Mouse (Mus musculus): ENCODE measurements at regions not wholly inside any gene's neighbourhood (a gene's known extent, or its start where the extent isn't known, plus 50 kb on each side); places are given as distances from the start of the nearest gene placed in this dataset.

DNA sequence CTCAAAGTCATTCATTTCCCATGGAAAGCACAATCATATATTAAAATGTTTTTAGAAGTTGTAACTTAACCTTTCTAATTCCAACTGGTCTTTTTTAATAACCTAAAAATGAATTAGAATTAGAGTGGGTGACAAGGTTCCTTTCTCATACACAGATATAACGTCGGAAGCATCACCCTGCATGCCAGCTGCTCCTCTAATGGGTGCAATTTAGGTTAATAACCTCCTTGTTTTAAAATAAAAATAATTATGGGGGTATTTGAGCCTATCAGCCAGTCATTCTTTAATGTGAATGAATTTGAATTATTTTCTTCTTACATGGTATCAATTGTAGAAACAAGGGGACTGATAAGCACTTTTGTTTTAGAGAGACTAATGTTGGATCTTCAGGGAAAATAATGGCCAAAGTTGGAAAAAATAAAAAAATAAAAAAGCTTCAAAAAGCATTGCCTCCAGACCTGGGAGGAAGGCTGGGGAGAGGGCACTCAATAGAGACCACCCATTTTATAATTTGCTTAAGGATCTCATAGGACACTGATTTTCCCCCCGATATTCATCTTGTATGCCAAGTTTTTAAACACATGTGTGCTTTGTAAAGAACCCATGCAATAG, 960.9 kb downstream of the Robo2 start:
- no peaks in the 10 kb centered on the region for H3K36me3 ChIP-seq (ENCODE audit: control insufficient read depth, insufficient read depth, low read length, poor library complexity, severe bottlenecking)
- no peaks in the 10 kb centered on the region for H3K9me3 ChIP-seq (replicated peaks; ENCODE audit: control insufficient read depth, insufficient read depth, low read length, poor library complexity, severe bottlenecking)
- TF ChIP-seq CTCF (IDR thresholded peaks at IDR 0.05; ENCODE audit: low read depth, low read length) (no peak), POLR2A (IDR thresholded peaks at IDR 0.05; ENCODE audit: insufficient read depth, low read length) (no peak), EP300 (IDR thresholded peaks at IDR 0.05; ENCODE audit: insufficient read depth, low read depth, low read length) (no peak)
- no peaks in the 10 kb centered on the region for H3K27me3 ChIP-seq (ENCODE audit: control insufficient read depth, insufficient read depth, low read length, poor library complexity, severe bottlenecking)
- H3K4me3 ChIP-seq (ENCODE audit: low read depth, low read length): no peak overlapping the region
- H3K27ac ChIP-seq (ENCODE audit: insufficient read depth, low read length): no peak overlapping the region
- no peak overlapping the region for H3K9ac ChIP-seq (ENCODE audit: low read depth, poor library complexity, severe bottlenecking)
- H3K4me1 ChIP-seq (ENCODE audit: control insufficient read depth, insufficient read depth, low read length): no peaks in the 10 kb centered on the region

DNA sequence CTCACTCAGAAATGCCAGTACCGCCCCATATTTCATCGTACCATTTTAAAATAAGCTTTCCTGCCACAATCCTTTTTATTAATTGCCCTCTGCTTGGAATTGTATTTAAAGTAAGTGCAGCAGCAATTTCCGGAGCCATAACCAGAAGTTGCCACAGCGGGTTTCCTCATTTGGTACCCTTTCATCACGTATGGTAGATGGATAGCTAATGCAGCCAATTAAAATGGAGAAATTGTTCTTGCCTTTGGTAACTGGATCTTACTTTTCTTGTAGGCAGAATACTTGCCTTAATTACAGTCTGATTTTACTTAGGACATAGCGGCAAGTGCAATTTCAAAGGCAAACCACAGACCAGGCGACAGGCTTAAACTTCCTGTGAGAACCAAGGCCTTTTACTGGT, 961.8 kb downstream of the Robo2 start:
- H3K4me1 ChIP-seq (ENCODE audit: control insufficient read depth, insufficient read depth, low read length): no peaks in the 10 kb centered on the region
- H3K27ac ChIP-seq (ENCODE audit: insufficient read depth, low read length): no peak overlapping the region
- no peaks in the 10 kb centered on the region for H3K36me3 ChIP-seq (ENCODE audit: control insufficient read depth, insufficient read depth, low read length, poor library complexity, severe bottlenecking)
- TF ChIP-seq CTCF (IDR thresholded peaks at IDR 0.05; ENCODE audit: low read depth, low read length): no peak
- no peak for TF ChIP-seq EP300 (IDR thresholded peaks at IDR 0.05; ENCODE audit: insufficient read depth, low read depth, low read length)
- no peak for TF ChIP-seq POLR2A (IDR thresholded peaks at IDR 0.05; ENCODE audit: insufficient read depth, low read length)
- no peaks in the 10 kb centered on the region for H3K9me3 ChIP-seq (replicated peaks; ENCODE audit: control insufficient read depth, insufficient read depth, low read length, poor library complexity, severe bottlenecking)
- no peak overlapping the region for H3K9ac ChIP-seq (ENCODE audit: low read depth, poor library complexity, severe bottlenecking)
- H3K4me3 ChIP-seq (ENCODE audit: low read depth, low read length): no peak overlapping the region
- H3K27me3 ChIP-seq (ENCODE audit: control insufficient read depth, insufficient read depth, low read length, poor library complexity, severe bottlenecking): no peaks in the 10 kb centered on the region

DNA sequence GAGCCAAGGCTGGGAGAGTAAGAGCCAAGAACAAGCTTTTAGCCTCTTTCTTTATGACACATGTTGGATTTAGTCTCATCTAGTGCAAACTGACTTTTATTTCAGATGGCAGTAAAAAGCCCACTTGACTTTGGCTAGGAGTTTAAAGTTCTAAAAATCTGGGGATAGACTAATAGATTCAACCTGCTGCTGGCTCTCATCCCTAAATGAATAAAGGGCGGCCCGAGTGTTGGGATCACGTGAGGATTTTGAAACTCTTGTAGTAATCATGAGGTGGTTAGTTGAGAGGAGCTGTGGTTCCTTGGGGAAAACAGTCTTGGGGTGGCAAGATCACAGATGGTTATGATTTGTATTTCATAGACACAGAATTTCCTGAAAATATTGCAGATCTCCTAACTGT, 975.9 kb downstream of the Robo2 start:
- H3K27ac ChIP-seq (ENCODE audit: insufficient read depth, low read length): no peak overlapping the region
- H3K9ac ChIP-seq (ENCODE audit: low read depth, poor library complexity, severe bottlenecking): no peak overlapping the region
- TF ChIP-seq POLR2A (IDR thresholded peaks at IDR 0.05; ENCODE audit: insufficient read depth, low read length) (no peak), EP300 (IDR thresholded peaks at IDR 0.05; ENCODE audit: insufficient read depth, low read depth, low read length) (no peak), CTCF (IDR thresholded peaks at IDR 0.05; ENCODE audit: low read depth, low read length) (no peak)
- no peaks in the 10 kb centered on the region for H3K27me3 ChIP-seq (ENCODE audit: control insufficient read depth, insufficient read depth, low read length, poor library complexity, severe bottlenecking)
- H3K4me3 ChIP-seq (ENCODE audit: low read depth, low read length): no peak overlapping the region
- no peaks in the 10 kb centered on the region for H3K4me1 ChIP-seq (ENCODE audit: control insufficient read depth, insufficient read depth, low read length)
- H3K36me3 ChIP-seq (ENCODE audit: control insufficient read depth, insufficient read depth, low read length, poor library complexity, severe bottlenecking): no peaks in the 10 kb centered on the region
- no peaks in the 10 kb centered on the region for H3K9me3 ChIP-seq (replicated peaks; ENCODE audit: control insufficient read depth, insufficient read depth, low read length, poor library complexity, severe bottlenecking)

DNA sequence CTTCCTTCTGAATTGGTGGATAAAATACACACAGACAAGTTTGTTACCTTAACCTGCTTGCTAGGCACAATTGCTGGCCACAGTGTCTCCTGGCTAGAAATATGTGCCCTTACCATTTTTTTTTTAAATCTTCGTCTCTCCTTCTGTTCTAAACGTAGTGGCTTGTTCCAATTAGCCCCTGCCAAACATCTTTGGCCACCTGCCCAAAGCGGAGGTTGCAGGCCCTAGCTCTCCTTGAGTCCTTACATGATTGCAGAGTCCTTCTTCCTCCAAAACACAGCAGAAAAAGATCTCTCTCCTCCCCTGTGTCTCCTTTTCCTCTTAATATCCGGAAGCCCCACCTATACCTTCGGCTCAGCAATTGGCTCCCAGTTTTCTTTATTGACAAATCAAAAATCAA, 986.8 kb downstream of the Robo2 start:
- Histone ChIP-seq H3K9me3 (replicated peaks; ENCODE audit: control insufficient read depth, insufficient read depth, low read length, poor library complexity, severe bottlenecking) (no peaks in the 10 kb centered on the region), H3K27me3 (ENCODE audit: control insufficient read depth, insufficient read depth, low read length, poor library complexity, severe bottlenecking) (no peaks in the 10 kb centered on the region), H3K4me3 (ENCODE audit: low read depth, low read length) (no peak overlapping the region), H3K4me1 (ENCODE audit: control insufficient read depth, insufficient read depth, low read length) (no peaks in the 10 kb centered on the region), H3K27ac (ENCODE audit: insufficient read depth, low read length) (no peak overlapping the region), H3K36me3 (ENCODE audit: control insufficient read depth, insufficient read depth, low read length, poor library complexity, severe bottlenecking) (no peaks in the 10 kb centered on the region), H3K9ac (ENCODE audit: low read depth, poor library complexity, severe bottlenecking) (no peak overlapping the region)
- no peak for TF ChIP-seq CTCF (IDR thresholded peaks at IDR 0.05; ENCODE audit: low read depth, low read length)
- no peak for TF ChIP-seq POLR2A (IDR thresholded peaks at IDR 0.05; ENCODE audit: insufficient read depth, low read length)
- TF ChIP-seq EP300 (IDR thresholded peaks at IDR 0.05; ENCODE audit: insufficient read depth, low read depth, low read length): no peak

DNA sequence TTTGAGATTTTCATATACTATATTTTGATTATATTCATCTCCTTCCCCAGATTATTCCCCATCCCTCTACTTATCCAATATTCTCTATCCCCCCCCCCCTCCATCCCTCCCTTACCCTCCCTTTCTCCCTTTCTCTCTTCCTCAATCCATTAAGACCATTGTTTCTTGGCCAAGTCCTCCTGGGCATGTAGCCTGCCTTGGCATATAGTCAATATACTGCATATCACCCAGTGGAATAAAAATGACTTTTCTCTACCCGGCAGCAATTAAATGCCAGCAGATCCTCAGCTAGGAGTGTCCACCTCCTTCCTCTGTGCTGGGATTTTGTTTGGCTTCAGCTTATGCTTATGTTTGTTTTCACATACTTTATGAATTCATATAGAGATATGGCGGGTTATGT, 987.3 kb downstream of the Robo2 start:
- Histone ChIP-seq H3K9me3 (replicated peaks; ENCODE audit: control insufficient read depth, insufficient read depth, low read length, poor library complexity, severe bottlenecking) (no peaks in the 10 kb centered on the region), H3K9ac (ENCODE audit: low read depth, poor library complexity, severe bottlenecking) (no peak overlapping the region), H3K4me3 (ENCODE audit: low read depth, low read length) (no peak overlapping the region), H3K4me1 (ENCODE audit: control insufficient read depth, insufficient read depth, low read length) (no peaks in the 10 kb centered on the region), H3K27ac (ENCODE audit: insufficient read depth, low read length) (no peak overlapping the region), H3K36me3 (ENCODE audit: control insufficient read depth, insufficient read depth, low read length, poor library complexity, severe bottlenecking) (no peaks in the 10 kb centered on the region), H3K27me3 (ENCODE audit: control insufficient read depth, insufficient read depth, low read length, poor library complexity, severe bottlenecking) (no peaks in the 10 kb centered on the region)
- TF ChIP-seq CTCF (IDR thresholded peaks at IDR 0.05; ENCODE audit: low read depth, low read length): no peak
- TF ChIP-seq POLR2A (IDR thresholded peaks at IDR 0.05; ENCODE audit: insufficient read depth, low read length): no peak
- no peak for TF ChIP-seq EP300 (IDR thresholded peaks at IDR 0.05; ENCODE audit: insufficient read depth, low read depth, low read length)

DNA sequence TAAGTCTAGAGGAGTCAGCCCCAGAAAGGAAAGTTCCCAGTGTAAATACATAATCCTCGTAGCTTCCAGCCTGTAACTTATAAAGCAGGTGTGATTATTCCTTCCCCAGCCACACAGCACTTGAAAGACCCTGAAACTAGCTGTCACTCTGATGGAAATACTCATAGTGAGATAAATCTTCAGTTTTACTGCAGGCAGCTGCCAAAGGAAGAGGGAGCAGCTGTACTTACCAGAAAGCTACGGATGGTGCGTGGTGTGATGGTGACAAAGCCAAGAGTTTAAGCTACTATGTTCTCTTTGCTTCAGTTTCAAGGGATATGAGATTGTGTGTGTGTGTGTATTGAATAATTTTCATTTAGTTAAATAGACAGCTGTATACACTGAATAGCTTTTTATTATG, 1007.1 kb downstream of the Robo2 start:
- no peak overlapping the region for H3K27ac ChIP-seq (ENCODE audit: insufficient read depth, low read length)
- no peaks in the 10 kb centered on the region for H3K36me3 ChIP-seq (ENCODE audit: control insufficient read depth, insufficient read depth, low read length, poor library complexity, severe bottlenecking)
- H3K9ac ChIP-seq (ENCODE audit: low read depth, poor library complexity, severe bottlenecking): no peak overlapping the region
- H3K4me3 ChIP-seq (ENCODE audit: low read depth, low read length): no peak overlapping the region
- no peaks in the 10 kb centered on the region; the same call in 1 of the 2 replicates for H3K9me3 ChIP-seq (replicated peaks; ENCODE audit: control insufficient read depth, insufficient read depth, low read length, poor library complexity, severe bottlenecking)
- no peaks in the 10 kb centered on the region for H3K4me1 ChIP-seq (ENCODE audit: control insufficient read depth, insufficient read depth, low read length)
- TF ChIP-seq CTCF (IDR thresholded peaks at IDR 0.05; ENCODE audit: low read depth, low read length): no peak
- TF ChIP-seq EP300 (IDR thresholded peaks at IDR 0.05; ENCODE audit: insufficient read depth, low read depth, low read length): no peak
- TF ChIP-seq POLR2A (IDR thresholded peaks at IDR 0.05; ENCODE audit: insufficient read depth, low read length): no peak
- no peaks in the 10 kb centered on the region for H3K27me3 ChIP-seq (ENCODE audit: control insufficient read depth, insufficient read depth, low read length, poor library complexity, severe bottlenecking)

Data from ES-Bruce4 (cell line).